Mouse (Mus musculus): ENCODE measurements around the gene Ascl3. TPM values are rescaled to one million over a fixed set of nuclear protein-coding genes. Genes with fewer than 3 reads are reported as not detected.

Gene Ascl3
- total and polyA plus RNA-seq, 3 experiments, result not detected

DNA sequence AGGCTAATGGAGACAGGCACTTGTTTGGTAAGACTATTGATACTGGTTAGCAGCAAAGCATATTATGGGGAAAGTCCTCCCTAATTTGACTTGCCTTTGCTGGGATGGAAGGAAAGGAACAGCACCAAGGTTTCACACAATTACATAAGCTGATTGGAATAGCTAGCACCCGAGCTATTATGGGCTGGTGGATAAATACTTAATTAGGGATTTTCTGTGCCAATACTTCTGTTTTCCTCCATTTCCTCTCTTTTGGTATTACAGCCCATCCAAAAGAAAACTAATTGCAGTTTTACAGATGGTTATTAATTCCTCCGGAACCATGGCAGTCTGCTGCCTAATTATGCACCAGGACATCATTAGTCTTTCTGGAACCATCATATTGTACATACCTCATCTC, 32.5 kb upstream of the Ascl3 start:
- no peak for TF ChIP-seq POLR2AphosphoS5 (IDR thresholded peaks at IDR 0.05; ENCODE audit: borderline replicate concordance, low read depth, low read length)
- TF ChIP-seq GABPA (IDR thresholded peaks at IDR 0.05; ENCODE audit: low read depth, low read length), result no peak
- TF ChIP-seq NELFE (IDR thresholded peaks at IDR 0.05; ENCODE audit: low read depth, low read length), result no peak
- no peak for TF ChIP-seq UBTF (IDR thresholded peaks at IDR 0.05; ENCODE audit: borderline replicate concordance, insufficient read depth, low read depth, low read length)
- no peak for TF ChIP-seq NRF1 (IDR thresholded peaks at IDR 0.05; ENCODE audit: insufficient read depth, low read depth, low read length, poor library complexity, severe bottlenecking)
- no peak for TF ChIP-seq TBP (IDR thresholded peaks at IDR 0.05; ENCODE audit: low read depth, low read length)
- TF ChIP-seq BHLHE40 (IDR thresholded peaks at IDR 0.05; ENCODE audit: borderline replicate concordance, low read depth, low read length), result no peak
- no peak for TF ChIP-seq RCOR1 (IDR thresholded peaks at IDR 0.05; ENCODE audit: low read depth, low read length)
- no peak for TF ChIP-seq MAFK (IDR thresholded peaks at IDR 0.05; ENCODE audit: borderline replicate concordance, low read depth, low read length)
- no peaks in the 10 kb centered on the region for H3K9me3 ChIP-seq (replicated peaks; ENCODE audit: insufficient read depth, low read length)
- no peak overlapping the region for H3K9ac ChIP-seq (ENCODE audit: control insufficient read depth, low read depth, low read length, poor library complexity, severe bottlenecking)
- H3K79me2 ChIP-seq (ENCODE audit: control insufficient read depth, insufficient read depth, low read length, poor library complexity), result no peaks in the 10 kb centered on the region
- H3K27me3 ChIP-seq (ENCODE audit: control insufficient read depth in 1 of 2, insufficient read depth in 2 of 2, low read length in 2 of 2), result no peaks in the 10 kb centered on the region
- H3K36me3 ChIP-seq (ENCODE audit: control insufficient read depth in 1 of 2, insufficient read depth in 2 of 2, low read length in 2 of 2), result peaks cover 0 to 33% of the 10 kb centered on the region in 2 experiments; a peak in 2 of 4 replicates
- H3K4me1 ChIP-seq (ENCODE audit: control insufficient read depth in 1 of 2, insufficient read depth in 2 of 2, low read length in 2 of 2), result peaks cover 6 to 22% of the 10 kb centered on the region in 2 experiments
- no peak overlapping the region for H3K27ac ChIP-seq (ENCODE audit: control insufficient read depth, low read depth, low read length)
- no peak overlapping the region for H3K4me3 ChIP-seq (ENCODE audit: control insufficient read depth in 1 of 2, insufficient read depth in 1 of 2, low read depth in 2 of 2, low read length in 2 of 2)
- no peak for DNase-seq (ENCODE audit: low read depth, low spot score)

DNA sequence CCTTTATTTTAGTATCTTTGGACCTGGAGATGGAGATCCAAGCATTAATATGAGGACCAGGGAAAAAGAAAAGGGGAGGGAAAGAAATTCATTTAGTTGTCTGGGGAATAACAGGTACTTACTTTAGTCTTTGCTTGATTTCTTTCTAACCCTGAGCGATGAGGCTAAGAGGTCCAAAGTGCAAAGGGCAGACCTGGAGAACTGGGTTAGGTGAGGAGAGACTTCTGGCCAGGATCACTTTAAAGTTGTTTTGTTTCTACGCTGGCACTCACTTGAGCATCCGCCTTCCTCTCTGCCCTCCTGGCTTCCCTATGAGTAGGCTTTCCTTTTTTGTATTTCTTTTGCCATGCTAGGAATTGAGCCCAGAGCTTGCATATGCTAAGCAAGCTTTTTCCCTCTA, 24.8 kb upstream of the Ascl3 start:
- H3K9me3 ChIP-seq (replicated peaks; ENCODE audit: insufficient read depth, low read length), result no peaks in the 10 kb centered on the region
- peaks cover 6 to 8% of the 10 kb centered on the region in 2 experiments; a peak in 3 of 4 replicates for H3K4me1 ChIP-seq (ENCODE audit: control insufficient read depth in 1 of 2, insufficient read depth in 2 of 2, low read length in 2 of 2)
- TF ChIP-seq USF2 (IDR thresholded peaks at IDR 0.05; ENCODE audit: borderline replicate concordance in 1 of 2, insufficient read depth in 1 of 2, low read depth in 1 of 2, low read length in 2 of 2), result no peak
- no peak for TF ChIP-seq EP300 (IDR thresholded peaks at IDR 0.05; ENCODE audit: low read depth in 1 of 2, low read length in 2 of 2)
- no peak for TF ChIP-seq E2F4 (IDR thresholded peaks at IDR 0.05; ENCODE audit: borderline replicate concordance, low read depth, low read length)
- H3K9ac ChIP-seq (ENCODE audit: control insufficient read depth, low read depth, low read length, poor library complexity, severe bottlenecking), result no peak overlapping the region
- H3K27ac ChIP-seq (ENCODE audit: control insufficient read depth, low read depth, low read length), result no peak overlapping the region
- no peaks in the 10 kb centered on the region for H3K27me3 ChIP-seq (ENCODE audit: control insufficient read depth in 1 of 2, insufficient read depth in 2 of 2, low read length in 2 of 2)
- no peak overlapping the region for H3K4me3 ChIP-seq (ENCODE audit: control insufficient read depth in 1 of 2, insufficient read depth in 1 of 2, low read depth in 2 of 2, low read length in 2 of 2)
- peaks cover 0 to 12% of the 10 kb centered on the region in 2 experiments; a peak in 2 of 4 replicates for H3K36me3 ChIP-seq (ENCODE audit: control insufficient read depth in 1 of 2, insufficient read depth in 2 of 2, low read length in 2 of 2)
- H3K79me2 ChIP-seq (ENCODE audit: control insufficient read depth, insufficient read depth, low read length, poor library complexity), result peaks cover 11% of the 10 kb centered on the region
- DNase-seq (ENCODE audit: low read depth, low spot score), result no peak

DNA sequence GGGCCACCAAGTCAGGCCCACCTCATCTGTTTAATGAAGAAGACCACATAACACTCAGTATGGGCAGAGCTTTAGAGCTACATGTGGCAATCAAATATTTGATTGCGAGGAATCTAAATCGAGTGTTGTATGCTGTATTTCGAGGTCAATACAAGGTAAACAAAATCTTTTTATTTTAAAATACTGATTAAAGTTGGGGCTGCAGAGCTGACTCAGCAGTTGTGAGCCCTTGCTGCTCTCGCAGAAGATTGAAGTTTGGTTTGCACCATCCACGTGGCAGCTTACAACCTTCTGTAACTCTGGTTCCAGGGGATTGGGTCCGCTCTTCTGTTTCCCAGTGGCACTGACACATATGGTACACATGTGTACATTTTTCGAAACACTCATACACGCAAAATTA, 22.5 kb upstream of the Ascl3 start:
- DNase-seq (ENCODE audit: low read depth, low spot score), result no peak
- Histone ChIP-seq H3K36me3 (ENCODE audit: control insufficient read depth in 1 of 2, insufficient read depth in 2 of 2, low read length in 2 of 2) (peaks cover 0 to 15% of the 10 kb centered on the region in 2 experiments; a peak in 2 of 4 replicates), H3K79me2 (ENCODE audit: control insufficient read depth, insufficient read depth, low read length, poor library complexity) (peaks cover 11% of the 10 kb centered on the region), H3K27me3 (ENCODE audit: control insufficient read depth in 1 of 2, insufficient read depth in 2 of 2, low read length in 2 of 2) (no peaks in the 10 kb centered on the region), H3K4me3 (ENCODE audit: control insufficient read depth in 1 of 2, insufficient read depth in 1 of 2, low read depth in 2 of 2, low read length in 2 of 2) (no peak overlapping the region), H3K9ac (ENCODE audit: control insufficient read depth, low read depth, low read length, poor library complexity, severe bottlenecking) (no peak overlapping the region), H3K27ac (ENCODE audit: control insufficient read depth, low read depth, low read length) (no peak overlapping the region), H3K9me3 (replicated peaks; ENCODE audit: insufficient read depth, low read length) (no peaks in the 10 kb centered on the region), H3K4me1 (ENCODE audit: control insufficient read depth in 1 of 2, insufficient read depth in 2 of 2, low read length in 2 of 2) (peaks cover 8% of the 10 kb centered on the region in 2 experiments; a peak in 3 of 4 replicates)
- no peak for TF ChIP-seq POLR2AphosphoS2 (IDR thresholded peaks at IDR 0.05; ENCODE audit: low read length)
- 0 out of 2 replicates have a peak, but pooled peaks have one; percentile 23 for TF ChIP-seq MAFK (IDR thresholded peaks at IDR 0.05; ENCODE audit: borderline replicate concordance, low read depth, low read length)

Data from MEL (cell line).